In genomic region chr7:83794705-83795104, GRCm38 (mm10) we compare ENCODE assay signal across 9 mouse cellular contexts. TPM values are rescaled to one million over a fixed set of nuclear protein-coding genes. Genes with fewer than 3 reads are reported as not detected.
DNase-seq lines count a peak whose midpoint lies in the region; ATAC-seq lines count a peak whose summit lies in the region.
"Had no signal": no experiment of that assay in that cellular context is flagged by ENCODE, and none has a peak within 500 bp of the region (broad histone marks: within the 10 kb centered on the region; RNA-seq: fewer than 3 reads in every experiment).

Cfap161 (minus strand) TSS chr7:83794880.

- peaks cover 5% of the 10 kb centered on the region; the same call in 1 of the 2 replicates for H3K9me3 ChIP-seq in megakaryocyte, embryonic 14.5 days
- no peaks in the 10 kb centered on the region for H3K9me3 ChIP-seq in hindbrain, embryonic 14.5 days (ENCODE audit: control insufficient read depth, low read length)

- peaks cover 28% of the 10 kb centered on the region for H3K27me3 ChIP-seq in megakaryocyte, embryonic 14.5 days (replicated peaks)
- H3K27me3 ChIP-seq in hindbrain, embryonic 14.5 days (ENCODE audit: control insufficient read depth, insufficient read depth, low read length) = no peaks in the 10 kb centered on the region

- no peak within 1 kb of the TSS for H3K9ac ChIP-seq in hindbrain, embryonic 14.5 days

- peaks cover 4% of the 10 kb centered on the region; the same call in 1 of the 2 replicates for H3K4me1 ChIP-seq in megakaryocyte, embryonic 14.5 days
- H3K4me1 ChIP-seq in hindbrain, embryonic 14.5 days (replicated peaks; ENCODE audit: control insufficient read depth, insufficient read depth, low read length) = no peaks in the 10 kb centered on the region

- H3K4me3 ChIP-seq in megakaryocyte, embryonic 14.5 days (replicated peaks) = peak within 1 kb of the TSS; percentile 0
- no peak within 1 kb of the TSS for H3K4me3 ChIP-seq in hindbrain, embryonic 14.5 days (replicated peaks; ENCODE audit: low read length)
- H3K4me3 ChIP-seq: erythroblast, embryonic 14.5 days had no signal

- peak within 1 kb of the TSS; percentile 43 for H3K4me2 ChIP-seq in hindbrain, embryonic 14.5 days (replicated peaks)

- no peak for ATAC-seq in megakaryocyte, adult 5-6 weeks (ENCODE audit: poor library complexity, severe bottlenecking)
- peak; percentile 90 for ATAC-seq in hindbrain, embryonic 14.5 days (ENCODE audit: low FRiP score)
- ATAC-seq in erythroblast, adult 5-6 weeks (replicated peaks; ENCODE audit: low FRiP score, poor library complexity, severe bottlenecking) = no peak

- no peak within 1 kb of the TSS for H3K27ac ChIP-seq in hindbrain, embryonic 14.5 days

- WGBS in hindbrain, embryonic 14.5 days = 6% methylated on average over 14 of the region's 14 CpGs

- no peaks in the 10 kb centered on the region for H3K36me3 ChIP-seq in megakaryocyte, embryonic 14.5 days (replicated peaks; ENCODE audit: low read length)
- H3K36me3 ChIP-seq in hindbrain, embryonic 14.5 days (replicated peaks; ENCODE audit: control insufficient read depth, insufficient read depth) = no peaks in the 10 kb centered on the region

- peak; percentile 99 for DNase-seq in embryo, embryonic 10 days (ENCODE audit: low spot score)
- peak; percentile 73 for DNase-seq in hindbrain, embryonic 14.5 days (ENCODE audit: low spot score)
- DNase-seq in lung, adult 18-20 months = peak; percentile 22 to 54
- DNase-seq in retina, embryonic 14.5 days (ENCODE audit: low spot score) = peak; percentile 92
- no peak for DNase-seq in thymus, postnatal 25 days

RNA-seq across cellular contexts. Expression of gene Cfap161, which starts in this region (rescaled TPM):
- not detected in 2 replicates for polyA plus RNA-seq in megakaryocyte, embryonic 14.5 days (2012; ENCODE audit: insufficient read depth, low replicate concordance)
- not detected in 2 replicates for total RNA-seq in megakaryocyte, adult 5-6 weeks (2015)
- not detected in 2 replicates for total RNA-seq in megakaryocyte, adult 5-6 weeks (2017)
- 1.4 and 1.6 TPM in 2 replicates for polyA plus RNA-seq in hindbrain, embryonic 14.5 days (2014; fragmentation: Nextera tagmentation; extraction: Ambion mirVana)
- not detected in 2 replicates for total RNA-seq in erythroblast, adult 5-6 weeks (2015; ENCODE audit: low replicate concordance)
- not detected in 2 replicates for total RNA-seq in erythroblast, adult 5-6 weeks (2017; ENCODE audit: low replicate concordance)
- polyA plus RNA-seq: erythroblast, embryonic 14.5 days had no signal
